Mouse (Mus musculus): ENCODE results near the gene Olfr506.
"Not testable (repeated sequence)": the region's sequence is repeated elsewhere in the genome, so short reads cannot be mapped to it uniquely, and the experiment has no call there.

Olfr506 gene

GRCm38 (mm10) chr7:108610487-108610886, at the start of gene Olfr506:
Gene Olfr506 (plus strand): TSS chr7:108610787.
- in situ Hi-C loops (cut with MboI, MseI), result no loop called here

DNA sequence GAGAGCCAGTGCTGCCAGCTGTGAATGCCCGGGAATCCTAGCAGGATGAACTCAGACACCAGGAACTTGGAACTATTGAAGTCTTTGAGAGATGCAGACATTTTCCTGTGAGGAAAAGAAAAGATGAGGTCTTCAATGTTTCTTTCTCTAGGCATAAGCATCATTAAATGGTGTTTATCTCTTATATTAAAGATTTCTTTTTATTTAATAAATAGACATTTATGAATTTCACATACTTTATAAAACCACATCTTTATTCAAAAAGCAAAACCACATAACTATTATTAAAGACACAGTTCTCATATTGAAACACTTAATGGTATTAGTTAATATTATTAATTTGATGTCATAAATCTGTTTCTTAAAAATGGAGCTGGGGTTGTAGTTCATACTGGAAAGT, 44.9 kb upstream of the Olfr506 start, which contains the start of gene Olfr504:
TSS of gene Olfr504 (minus strand) at position 101 of the 400 bp plus-strand sequence.
- in situ Hi-C loops (cut with MboI, MseI), result no loop called here

DNA sequence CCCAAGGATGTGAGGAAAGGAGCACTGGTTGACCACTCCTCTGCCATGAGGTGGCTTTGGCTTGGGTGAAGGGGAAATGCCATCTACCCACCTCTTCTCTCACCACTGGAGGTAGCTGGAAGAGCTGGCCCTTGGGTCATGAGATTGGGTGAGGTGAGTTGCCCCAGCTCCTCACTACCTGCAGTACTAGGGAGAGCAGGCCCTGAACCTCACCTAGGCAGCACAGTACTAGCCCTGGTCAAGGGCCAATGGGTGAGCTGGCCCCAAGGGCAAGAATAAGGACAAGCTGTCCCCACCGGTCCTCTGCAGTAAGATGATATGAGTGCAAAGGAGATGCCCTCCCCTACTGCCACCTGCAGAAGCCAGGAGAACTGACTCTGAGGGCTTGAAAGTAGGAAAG, 20.8 kb upstream of the Olfr506 start:
- in situ Hi-C loops (cut with MboI, MseI), result no loop called here

GRCm38 (mm10) chr7:108601916-108602315, 8.7 kb upstream of the Olfr506 start:
- in situ Hi-C loops (cut with MboI, MseI), result not testable (repeated sequence)

DNA sequence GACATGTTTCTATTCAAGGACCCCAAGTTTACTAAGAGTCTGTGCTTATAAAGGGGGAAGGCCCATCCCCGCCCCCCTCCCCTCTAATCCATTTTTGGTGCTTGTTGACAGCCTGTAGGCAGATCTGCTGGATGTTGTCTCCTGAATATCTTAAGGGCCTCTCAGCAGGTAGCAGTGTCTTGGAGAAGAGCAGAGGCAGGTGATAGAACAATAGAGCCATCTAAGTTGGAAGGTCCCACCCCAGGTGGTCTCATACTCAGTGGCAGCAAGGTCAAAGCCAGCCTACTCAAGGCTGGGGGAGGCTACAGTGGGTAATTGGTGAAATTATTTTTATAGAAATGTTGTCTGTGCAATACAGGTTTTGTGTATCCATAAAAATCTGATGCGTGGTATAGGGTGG, 3.5 kb downstream of the Olfr506 start:
- in situ Hi-C loops (cut with MboI, MseI), result no loop called here

GRCm38 (mm10) chr7:108616781-108617180, 6.2 kb downstream of the Olfr506 start:
- in situ Hi-C loops (cut with MboI, MseI), result not testable (repeated sequence)

DNA sequence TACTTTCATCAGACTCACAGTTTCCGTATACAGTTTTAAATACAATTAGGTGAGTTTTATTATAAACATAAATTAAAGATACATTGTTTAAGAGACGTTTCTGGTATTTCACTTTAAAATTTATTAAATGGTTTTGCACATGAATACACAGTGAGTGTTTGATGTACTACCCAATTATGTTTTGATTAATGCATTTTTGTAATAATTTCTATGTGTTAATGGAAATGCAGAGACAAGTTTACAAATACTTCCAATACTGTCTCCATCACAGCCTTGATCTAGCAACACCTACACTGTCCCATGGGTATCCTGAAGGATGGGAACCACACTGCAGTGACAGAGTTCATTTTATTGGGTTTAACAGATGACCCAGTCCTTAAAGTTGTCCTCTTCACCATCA, 10.9 kb downstream of the Olfr506 start, which contains the start of gene Olfr507:
TSS of gene Olfr507 (plus strand) at position 301 of the 400 bp plus-strand sequence.
- in situ Hi-C loops (cut with MboI, MseI), result no loop called here

DNA sequence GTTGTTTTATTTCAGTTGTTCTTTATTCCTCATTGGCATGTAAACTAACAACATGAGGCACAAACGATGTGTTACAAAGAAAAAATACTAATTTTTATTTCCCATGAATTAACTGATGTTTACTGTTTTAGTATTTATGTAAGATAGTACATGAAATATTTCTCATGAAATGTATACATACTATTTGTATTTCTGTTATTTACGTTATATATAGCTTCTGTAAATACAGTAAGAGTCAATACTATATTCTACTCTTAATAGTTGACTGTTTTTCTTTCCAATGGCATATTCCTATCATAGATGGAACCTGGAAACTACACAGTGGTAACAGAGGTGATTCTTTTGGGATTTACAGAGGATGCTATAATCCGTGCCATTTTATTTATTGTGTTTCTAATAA, 19.1 kb downstream of the Olfr506 start, which contains the start of gene Olfr508:
TSS of gene Olfr508 (plus strand) at position 301 of the 400 bp plus-strand sequence.
- in situ Hi-C loops (cut with MboI, MseI), result no loop called here

DNA sequence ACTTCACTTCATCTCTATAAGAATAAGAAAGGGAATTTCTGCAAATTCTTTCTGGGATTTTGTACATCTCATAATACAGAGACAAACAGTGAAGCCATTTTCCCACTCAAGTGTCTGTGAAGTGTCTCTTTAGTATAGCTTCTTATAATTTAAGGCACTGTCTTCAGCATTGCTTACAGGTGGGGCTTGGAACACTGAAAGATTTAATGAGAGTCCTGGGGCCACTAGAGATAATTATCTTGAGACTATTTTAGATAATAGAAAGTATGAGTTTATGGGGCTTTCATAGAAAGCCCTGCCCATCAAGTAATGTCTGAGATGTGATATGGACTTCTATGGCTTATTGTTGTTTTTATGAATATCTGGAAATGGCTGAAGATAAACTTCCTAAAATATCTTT, 41.2 kb downstream of the Olfr506 start, which contains the start of gene Olfr509:
TSS of gene Olfr509 (minus strand) at position 101 of the 400 bp plus-strand sequence.
- in situ Hi-C loops (cut with MboI, MseI), result no loop called here

DNA sequence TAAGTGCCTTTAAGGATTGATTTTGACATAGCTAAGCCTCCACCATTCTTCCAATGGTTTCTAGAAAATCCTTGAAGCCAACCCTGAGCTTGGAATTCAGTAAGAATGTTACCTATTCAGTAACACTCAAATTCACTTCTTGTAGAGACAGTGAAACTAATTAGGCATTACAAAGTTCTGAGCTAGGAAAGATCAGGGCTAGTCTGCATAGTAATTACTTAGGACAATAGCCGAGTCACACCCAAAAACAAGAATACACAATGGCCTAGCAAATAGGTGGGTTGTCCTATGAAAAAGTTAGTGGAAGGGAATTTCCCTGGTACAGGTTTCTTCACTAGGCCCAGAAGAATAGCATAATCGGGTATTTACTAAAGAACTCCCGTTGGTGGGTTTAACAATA, 51.8 kb downstream of the Olfr506 start:
- in situ Hi-C loops (cut with MboI, MseI), result no loop called here

All from T-helper 1 cell (primary cell).